Mouse (Mus musculus) mouse embryonic stem cell (cell line): ENCODE results near the gene Dock11.

Experiments used
- in situ Hi-C, 2 experiments: fragments of 300-500 bp; cut with MboI; formaldehyde crosslinking; loops; 1 replicate in 1 of 2; 3 replicates in 1 of 2; pipeline ENCODE4 v1.14.3; 2019 to 2020; ENCODE audit warnings: low sequenced_read_pairs in 2 of 2, low pct_unique_long_range_greater_than_20kb in 1 of 2, mixed read lengths in 1 of 2; ENCODE audit not compliant: unreplicated experiment in 1 of 2

The Dock11 gene

DNA sequence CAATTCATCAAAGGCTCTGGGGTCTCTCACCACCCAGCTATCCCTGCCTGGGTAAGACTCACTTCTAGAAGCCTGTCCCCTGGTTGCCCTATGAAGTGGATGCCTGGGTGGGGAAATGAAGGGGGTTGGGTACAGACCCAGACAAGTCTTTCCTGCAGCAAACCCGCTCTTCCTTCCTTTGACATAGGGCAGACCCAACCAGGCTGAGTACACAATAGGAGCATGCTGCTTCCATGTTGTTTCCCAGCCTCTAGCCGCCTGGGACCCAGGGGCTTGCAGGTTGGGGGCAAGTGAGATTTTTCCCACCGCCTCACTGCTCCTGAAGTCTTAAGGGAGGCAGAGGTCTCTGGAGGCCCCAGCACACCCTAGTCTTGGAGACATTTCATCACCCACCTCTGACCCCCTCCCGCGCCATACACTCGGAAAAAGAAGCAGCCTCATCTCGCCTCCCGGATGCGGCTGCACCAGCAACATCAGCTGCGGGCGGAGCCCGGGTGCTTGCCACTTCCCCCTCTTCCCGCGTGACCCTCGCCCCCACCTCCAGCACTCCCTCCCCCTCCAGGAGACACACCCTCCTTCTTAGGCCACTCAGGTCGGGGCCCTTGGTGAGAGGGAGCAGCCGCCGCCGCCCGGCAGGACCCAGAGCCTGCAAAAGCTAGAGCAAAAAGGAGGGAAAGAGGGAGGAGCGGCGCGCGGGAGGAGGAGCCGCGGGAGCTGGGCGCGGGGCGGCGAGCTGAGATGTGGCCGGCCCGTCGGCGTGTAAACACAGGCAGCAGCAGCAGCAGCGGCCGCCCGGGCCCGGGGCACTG lies at the start of gene Dock11:
TSS of gene Dock11 (plus strand) at position 746 of the 809 bp plus-strand sequence.
- in situ Hi-C loops, result no loop called here

DNA sequence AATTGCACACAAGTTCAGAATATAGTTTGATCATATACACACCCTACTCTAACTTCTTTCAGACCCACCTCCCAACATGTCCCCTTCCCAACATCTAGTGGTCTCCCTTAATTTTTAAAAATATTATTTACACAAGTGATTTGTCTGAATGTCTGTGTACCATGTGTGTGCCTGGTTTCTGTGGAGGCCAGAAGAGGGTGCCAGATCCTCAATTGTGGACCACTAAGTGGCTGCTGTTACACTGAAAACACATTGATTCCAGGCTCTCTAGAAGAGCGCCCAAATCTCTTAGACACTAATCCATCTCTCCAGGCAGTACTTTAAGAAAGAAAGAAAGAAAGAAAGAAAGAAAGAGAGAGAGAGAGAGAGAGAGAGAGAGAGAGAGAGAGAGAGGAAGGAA lies 8.9 kb upstream of the Dock11 start:
- in situ Hi-C loops, result no loop called here

- in situ Hi-C loops, result no loop called here
Observed at GRCm38 (mm10) chrX:35888945-35889799, 540 bp downstream of the Dock11 start.

- in situ Hi-C loops, result no loop called here
Observed at GRCm38 (mm10) chrX:35889800-35890106, 1.1 kb downstream of the Dock11 start.

- in situ Hi-C loops, result no loop called here
Observed at GRCm38 (mm10) chrX:35891534-35892125, 3.0 kb downstream of the Dock11 start.

- in situ Hi-C loops, result no loop called here
Observed at GRCm38 (mm10) chrX:35892377-35892776, 3.7 kb downstream of the Dock11 start.

DNA sequence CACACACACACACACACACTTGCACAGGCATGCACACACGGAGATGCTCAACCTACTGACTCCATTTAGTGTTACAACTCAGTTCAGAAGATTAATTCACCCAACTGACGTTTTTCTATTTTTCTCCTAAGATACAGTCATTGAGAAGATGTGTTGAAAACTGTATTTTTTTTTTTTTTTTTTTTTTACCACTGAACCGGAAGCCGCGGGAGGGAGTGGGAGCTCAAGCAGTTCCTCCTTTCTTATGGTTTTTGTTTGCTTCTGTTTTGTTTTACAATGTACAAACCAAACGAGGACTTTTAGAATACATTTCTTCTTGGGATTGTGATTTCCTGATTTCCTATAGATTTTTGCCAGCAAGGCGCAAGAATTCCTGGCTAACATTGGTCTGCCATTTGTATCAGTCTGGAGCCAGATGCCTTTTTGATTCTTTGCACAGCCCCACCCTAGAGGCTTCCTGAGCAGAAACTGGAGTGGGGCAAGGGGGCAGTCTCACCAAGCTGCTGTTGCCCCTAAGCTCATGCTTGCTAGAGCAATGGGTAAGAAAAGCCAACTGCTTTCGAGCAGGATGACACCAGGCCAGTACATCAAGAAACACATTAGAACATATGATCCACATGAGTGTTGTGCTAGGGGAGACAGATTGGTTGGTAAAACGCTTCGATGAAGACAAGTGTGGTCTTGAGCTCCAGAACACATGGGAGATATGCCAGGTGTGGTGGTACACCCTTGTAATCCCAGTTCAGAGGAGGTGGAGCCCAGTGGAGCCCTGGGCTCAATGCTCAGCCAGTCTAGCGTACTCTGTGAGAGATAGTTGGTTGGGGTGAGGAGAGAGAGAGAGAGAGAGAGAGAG lies 9.2 kb downstream of the Dock11 start:
- in situ Hi-C loops, result no loop called here

DNA sequence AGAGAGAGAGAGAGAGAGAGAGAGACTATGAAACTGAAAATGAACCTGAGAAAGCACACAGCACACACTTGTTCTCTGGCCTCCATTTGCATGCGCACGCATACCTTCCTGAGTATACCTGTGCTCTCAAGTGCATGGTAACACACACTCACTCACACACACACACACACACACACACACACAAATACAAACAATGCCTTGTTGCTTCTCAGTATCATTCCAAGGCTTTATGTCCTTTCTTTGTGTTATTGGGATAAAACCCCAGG lies 9.8 kb downstream of the Dock11 start:
- in situ Hi-C loops, result no loop called here

DNA sequence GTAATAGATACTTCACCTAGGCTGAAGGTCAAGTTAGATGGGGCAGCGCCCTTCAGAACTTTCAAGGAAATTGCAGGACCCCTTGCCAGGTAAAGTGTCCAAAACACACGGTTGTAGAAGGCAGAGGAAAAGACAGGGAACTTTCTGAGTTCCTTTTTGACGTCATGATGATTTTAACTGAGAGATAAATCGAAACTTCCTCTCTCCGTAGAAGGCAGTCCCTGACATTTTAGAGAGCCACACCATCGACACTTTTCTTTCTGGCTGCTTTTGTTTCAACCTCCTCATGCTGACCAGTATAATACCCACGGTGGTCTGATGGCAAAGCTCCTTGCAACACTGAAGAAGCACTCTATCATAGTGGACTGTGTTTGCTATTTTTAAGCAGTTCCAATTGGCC lies 15.7 kb downstream of the Dock11 start:
- in situ Hi-C loops, result no loop called here

DNA sequence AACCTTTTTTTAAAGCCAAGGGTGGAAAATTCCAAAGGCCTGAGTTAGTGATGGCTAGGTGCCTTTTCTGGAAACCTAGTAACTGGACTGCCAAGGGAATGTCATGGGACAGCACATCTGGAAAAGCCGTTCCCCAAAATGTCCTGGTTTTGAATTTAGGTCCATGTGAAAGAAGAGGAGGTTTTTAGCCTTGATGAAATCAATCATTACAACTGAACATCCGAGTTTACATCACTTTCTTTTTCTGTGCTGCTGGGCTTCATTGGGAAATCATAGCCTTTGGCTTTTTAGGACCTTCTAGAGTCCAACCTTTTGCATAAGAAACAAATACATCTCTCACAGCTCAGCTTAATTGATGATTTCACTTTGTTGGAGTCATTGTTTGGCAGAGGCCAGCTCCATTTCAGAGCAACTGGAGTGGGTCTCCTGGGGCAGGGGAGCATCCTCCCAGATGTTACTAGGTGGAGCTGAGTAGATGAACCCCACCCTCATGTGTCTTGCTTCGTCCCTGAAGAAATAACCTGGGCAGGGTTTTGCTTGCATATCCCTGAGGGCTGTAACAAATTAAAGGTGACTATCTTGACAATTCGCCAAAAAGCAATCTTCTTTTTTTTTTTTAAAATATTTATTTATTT lies 18.2 kb downstream of the Dock11 start:
- in situ Hi-C loops, result no loop called here

DNA sequence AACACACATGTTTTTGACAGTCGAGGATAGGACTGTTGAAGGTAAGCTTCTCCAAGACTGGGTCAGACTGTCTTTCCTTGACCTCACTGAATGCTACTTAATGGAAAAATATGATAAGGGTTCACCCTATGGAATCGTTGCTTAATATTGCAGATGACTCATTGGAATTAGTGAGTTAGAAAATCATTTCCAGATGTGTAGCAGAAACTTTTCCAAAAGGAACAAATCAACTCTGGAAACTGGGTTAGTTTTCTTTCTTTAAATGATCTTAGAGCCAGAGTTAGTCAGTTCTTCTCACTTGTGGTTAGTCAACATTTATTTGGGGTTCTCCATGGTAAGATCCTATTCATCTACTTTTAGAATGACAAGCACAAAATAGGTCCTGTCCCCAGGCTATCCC lies 30.9 kb downstream of the Dock11 start:
- in situ Hi-C loops, result no loop called here

DNA sequence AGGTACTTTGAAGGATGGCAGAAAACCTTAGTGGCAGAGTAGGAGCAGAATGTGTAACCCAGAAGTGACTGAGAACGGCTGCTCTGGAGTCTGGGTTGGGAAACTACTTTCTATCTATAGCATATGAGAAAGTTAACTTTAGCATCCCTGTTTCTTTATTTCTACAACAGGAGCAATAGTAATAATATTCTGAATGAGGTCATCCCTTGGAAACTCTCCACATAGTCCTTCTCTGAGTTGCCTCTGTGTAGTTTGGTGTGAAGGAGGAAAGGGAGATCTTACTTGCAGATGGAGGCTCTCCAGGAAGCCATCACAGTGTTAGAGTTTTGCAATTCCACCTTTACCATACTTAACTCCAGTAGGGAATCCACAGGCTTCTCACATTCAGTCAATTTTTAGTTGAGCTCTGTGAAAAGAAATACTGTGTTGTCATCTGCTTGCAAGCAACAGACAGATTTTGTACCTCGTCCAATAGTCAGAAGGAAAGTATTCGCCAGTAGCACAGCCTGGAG lies 31.5 kb downstream of the Dock11 start:
- in situ Hi-C loops, result no loop called here

DNA sequence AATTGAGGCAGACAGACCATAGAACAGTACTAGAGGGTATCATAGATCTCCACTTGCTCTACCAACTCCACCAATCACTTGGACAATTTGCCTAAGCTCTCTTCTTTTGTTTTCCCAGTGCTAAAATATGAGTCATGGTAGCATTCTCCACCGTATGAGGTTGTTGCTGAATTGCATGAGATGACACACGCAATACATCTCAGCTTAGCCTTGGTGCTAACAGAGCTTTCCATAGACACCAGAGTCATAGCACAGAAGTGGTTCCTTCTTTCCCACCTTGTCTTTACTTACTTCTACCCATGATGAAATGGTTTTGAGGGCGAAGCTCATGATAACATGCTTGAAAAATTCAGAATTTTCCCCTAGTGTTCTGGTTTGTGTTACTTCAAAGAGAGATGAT lies 33.3 kb downstream of the Dock11 start:
- in situ Hi-C loops, result no loop called here

GRCm38 (mm10) chrX:35924705-35925264 lies 36.2 kb downstream of the Dock11 start:
- in situ Hi-C loops, result no loop called here

DNA sequence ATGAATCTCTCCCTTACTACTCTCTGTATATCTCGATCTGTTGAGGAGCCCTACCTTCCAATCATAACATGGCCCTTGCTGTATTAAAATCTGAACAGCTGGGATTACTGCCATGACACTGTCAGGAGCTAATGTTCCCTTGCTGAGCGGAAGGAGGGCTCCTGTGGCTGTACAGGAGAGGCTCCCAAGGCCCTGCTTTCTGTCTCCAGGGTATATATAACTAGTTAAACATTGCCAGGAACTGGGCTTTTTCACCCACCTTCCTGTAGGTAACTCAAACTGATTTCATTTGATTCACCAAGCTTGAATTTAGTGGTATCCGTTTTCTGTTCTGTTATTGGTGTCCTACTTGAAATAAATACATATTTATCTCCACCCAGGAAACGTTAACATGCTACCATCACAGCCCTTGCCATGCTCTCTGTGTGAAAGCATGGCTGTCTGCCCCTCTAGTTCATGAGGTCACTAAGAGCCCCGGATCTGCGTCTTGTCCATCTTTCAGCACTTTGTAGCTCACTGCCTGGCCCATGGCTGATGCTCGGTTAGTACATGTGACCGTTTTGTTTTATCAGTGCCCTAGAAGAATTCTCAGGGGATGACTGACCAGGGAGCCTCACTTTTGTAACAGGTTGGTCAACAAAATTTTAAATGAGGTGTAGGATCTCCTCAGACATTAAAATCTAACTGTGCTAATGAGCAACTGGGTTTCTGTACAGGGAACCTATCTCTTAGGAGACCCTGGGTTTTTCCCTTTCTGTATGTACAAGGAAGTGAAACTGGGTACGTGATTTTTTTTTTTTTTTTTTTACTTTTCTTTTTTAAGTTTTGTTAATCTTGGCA lies 41.7 kb downstream of the Dock11 start:
- in situ Hi-C loops, result no loop called here

- in situ Hi-C loops, result no loop called here
Observed at GRCm38 (mm10) chrX:35930934-35931406, 42.3 kb downstream of the Dock11 start.

DNA sequence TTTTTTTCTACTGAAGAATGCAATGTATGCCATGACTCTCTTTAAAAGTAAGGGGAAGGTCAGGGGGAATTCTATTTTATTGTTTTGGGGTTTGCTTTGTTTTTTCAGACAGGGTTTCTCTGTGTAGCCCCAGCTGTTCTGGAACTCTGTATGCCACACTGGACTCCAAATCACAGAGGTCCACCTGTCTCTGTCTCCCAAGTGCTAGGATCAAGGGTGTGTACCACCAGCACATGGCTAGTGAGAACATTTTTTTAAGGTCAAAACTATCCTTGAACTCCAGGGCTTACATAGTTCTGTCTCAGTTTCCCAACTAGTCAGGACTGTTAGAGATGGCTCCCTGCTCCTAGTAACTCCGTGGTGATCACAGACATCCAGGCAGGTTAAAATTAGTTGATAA lies 43.3 kb downstream of the Dock11 start:
- in situ Hi-C loops, result no loop called here
